Mouse (Mus musculus) CD4-positive, CD25-positive, alpha-beta regulatory T cell, adult 2 months (primary cell): ENCODE results near the gene Psg16.
"Not testable (repeated sequence)": the region's sequence is repeated elsewhere in the genome, so short reads cannot be mapped to it uniquely, and the experiment has no call there.

Source experiments
- DNase-seq: peaks from one replicate; pipeline ENCODE4 v3.0.0-alpha.2; 2012; ENCODE audit warnings: low read depth, low spot score

The Psg16 gene

GRCm38 (mm10) chr7:17090058-17090585 is 16.3 kb downstream of the Psg16 start:
- DNase-seq: no peak

DNA sequence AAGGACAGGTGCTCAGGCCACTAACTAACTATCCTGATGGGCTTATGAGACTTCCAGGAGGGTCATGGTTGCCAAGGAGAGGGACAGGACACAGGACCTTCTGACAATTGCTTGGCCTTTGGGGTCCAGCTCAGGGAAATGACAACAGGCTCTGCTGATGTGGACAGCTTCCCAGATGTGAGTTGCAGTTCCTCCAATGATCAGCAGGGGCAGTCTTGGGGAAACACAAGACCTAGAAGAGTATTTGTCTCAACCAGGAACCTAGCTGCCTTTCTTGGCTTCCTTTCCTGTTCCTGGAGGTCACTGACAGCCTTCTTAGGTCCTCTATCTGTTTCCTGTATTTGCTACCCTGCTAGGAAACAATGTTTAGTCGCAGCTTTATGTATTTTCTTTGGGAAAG is 17.4 kb downstream of the Psg16 start:
- peak; percentile 64 for DNase-seq

DNA sequence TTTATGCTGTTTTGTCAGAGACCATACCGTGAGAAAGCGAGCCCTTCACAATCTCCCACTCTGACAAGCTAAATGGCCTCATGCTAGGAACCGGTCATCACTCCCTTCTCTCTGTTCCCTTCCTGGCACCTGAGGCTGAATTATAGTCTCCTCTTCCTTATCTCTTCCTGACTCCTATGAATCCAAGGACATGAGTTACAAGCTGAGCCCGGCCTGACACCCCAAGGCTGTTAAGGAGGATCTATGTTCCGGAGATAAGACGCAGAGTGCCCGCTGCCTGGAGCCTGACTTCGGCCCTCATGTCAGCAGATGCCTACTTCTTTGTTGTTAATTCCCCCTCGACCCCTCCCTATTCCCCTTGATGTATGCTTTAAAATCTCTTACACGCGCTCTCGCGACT is 27.8 kb downstream of the Psg16 start:
- not testable (repeated sequence) for DNase-seq

GRCm38 (mm10) chr7:17135307-17135706 is 61.5 kb downstream of the Psg16 start:
- DNase-seq: no peak

DNA sequence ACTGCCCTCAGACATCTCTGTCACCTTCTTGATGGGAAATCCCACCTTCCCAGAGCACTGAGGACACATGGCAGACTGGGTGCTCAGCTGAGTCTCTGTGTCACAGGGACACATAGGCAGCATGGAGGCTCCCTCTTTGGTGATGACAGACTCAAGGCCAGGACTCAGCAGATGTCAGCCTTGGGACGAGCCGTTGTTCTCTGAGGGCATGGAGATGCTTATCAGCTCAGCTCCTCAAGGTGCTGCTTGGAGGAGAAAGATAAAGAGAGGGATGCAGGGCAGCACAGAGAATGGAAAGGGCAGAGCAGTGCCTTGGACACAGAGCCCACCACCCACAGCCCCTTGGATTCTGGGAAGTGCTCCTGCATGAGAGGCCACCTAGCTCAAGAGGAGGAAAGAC is 76.1 kb downstream of the Psg16 start, which contains the start of gene Ceacam3:
Gene Ceacam3, plus strand, starts transcription at position 352 of the 400 bp plus-strand sequence.
- DNase-seq: no peak

GRCm38 (mm10) chr7:17155634-17156033 is 81.8 kb downstream of the Psg16 start:
- peak; percentile 71 for DNase-seq

DNA sequence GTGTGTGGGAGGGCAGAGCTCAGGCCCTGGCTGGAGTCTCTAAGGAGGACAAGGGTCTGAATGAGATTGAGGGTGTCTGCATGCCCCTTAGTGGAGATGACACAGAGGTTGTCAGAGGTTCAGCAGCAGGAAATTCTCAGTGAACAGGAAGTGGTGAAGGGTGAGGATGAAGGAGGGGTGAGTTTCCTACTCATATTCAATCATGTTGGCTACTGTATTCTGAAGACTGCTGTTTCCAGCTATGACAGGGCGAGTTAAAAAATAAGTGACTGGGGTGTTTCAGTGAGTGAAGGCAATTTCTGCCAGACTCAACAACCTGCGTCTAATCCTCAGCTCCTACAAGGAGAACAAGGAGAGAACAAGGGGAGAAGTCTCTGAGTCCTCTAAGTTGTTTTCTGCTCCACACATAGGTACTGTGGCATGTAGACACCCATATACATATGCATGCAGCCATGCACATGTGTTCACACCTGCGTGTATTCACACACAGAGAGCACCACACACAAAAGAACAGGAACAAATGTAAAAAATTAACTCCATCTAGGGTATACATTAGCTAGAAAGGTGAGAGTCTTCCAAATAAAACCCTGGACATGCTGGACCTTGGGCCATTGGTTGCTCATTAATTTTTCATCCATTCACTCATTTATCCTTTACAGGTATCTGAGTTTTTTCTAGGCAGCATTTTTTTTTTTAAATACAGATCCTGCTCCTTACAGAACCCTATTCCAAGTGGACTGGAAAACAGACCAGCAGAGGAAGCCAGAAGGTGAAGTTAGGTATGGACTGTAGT is 83.2 kb downstream of the Psg16 start:
- peak; percentile 24 for DNase-seq

GRCm38 (mm10) chr7:17159011-17159410 is 85.2 kb downstream of the Psg16 start:
- DNase-seq: no peak

DNA sequence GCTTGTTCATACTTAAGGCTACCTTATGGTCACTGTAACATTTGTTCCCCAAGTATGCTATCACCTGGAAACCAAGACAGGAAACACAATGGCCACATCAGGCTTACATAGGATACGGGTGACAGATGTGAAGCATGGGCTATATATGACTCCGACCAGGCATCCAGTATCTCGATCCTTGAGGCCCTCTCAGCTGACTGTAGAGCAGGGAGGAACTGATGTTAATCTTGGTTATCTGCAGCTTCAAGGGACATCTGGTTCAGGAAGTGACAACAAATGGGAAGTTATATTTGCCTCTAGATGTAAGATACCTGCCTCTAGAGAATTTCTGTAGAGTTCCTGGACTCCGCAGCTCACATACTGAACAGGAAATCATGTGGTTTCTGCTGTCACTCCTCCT is 98.0 kb downstream of the Psg16 start:
- no peak for DNase-seq
